Mouse (Mus musculus) heart, postnatal 0 days (tissue): ENCODE results near the gene Arhgef6.

Experiments
- CTCF ChIP-seq: IDR thresholded peaks from 2 replicates; pipeline ENCODE4 v1.5.1; 2016; ENCODE audit warnings: antibody characterized with exemption, control low read depth, low read depth
- EP300 ChIP-seq: IDR thresholded peaks from 2 replicates; pipeline ENCODE4 v1.6.1; 2016; ENCODE audit warnings: antibody characterized with exemption, low read depth

GRCm38 (mm10) chrX:57327668-57328338 is 10.7 kb downstream of the Arhgef6 start:
- TF ChIP-seq CTCF (no peak), EP300 (no peak)
